Mouse (Mus musculus): ENCODE data around the gene Slc5a8.

GRCm38 (mm10) chr10:88849976-88850375 is 35.8 kb upstream of the Slc5a8 start:
- no peak for TF ChIP-seq CTCF (IDR thresholded peaks at IDR 0.05; ENCODE audit: low read depth)
- TF ChIP-seq EP300 (optimal IDR thresholded peaks at IDR 0.05): no peak

Measured in stomach, postnatal 0 days (tissue).